Mouse (Mus musculus): ENCODE data around the gene H2al1k.
"Not testable (repeated sequence)": the region's sequence is repeated elsewhere in the genome, so short reads cannot be mapped to it uniquely, and the experiment has no call there.

Gene H2al1k

DNA sequence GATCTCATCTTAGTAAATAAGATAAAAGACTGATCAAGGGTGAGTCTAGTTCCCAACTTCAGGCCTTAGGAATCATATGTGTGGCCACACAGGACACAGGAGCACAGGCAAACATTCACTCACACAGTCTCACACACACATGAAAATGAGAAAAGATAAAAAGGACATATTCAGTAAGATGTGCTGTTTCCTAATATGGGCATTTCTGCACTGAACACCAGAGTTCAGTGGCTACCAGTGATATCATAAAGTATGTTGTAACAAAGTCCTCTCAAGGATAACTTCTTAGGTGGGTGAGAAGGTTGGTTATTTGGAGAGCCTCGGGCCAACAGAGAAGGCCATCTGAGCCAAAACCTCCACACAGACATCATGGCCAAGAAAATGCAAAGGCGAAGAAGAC lies at the start of gene H2al1k:
H2al1k (plus strand) TSS at position 301 of the 400 bp plus-strand sequence.
- DNase-seq = not testable (repeated sequence)

DNA sequence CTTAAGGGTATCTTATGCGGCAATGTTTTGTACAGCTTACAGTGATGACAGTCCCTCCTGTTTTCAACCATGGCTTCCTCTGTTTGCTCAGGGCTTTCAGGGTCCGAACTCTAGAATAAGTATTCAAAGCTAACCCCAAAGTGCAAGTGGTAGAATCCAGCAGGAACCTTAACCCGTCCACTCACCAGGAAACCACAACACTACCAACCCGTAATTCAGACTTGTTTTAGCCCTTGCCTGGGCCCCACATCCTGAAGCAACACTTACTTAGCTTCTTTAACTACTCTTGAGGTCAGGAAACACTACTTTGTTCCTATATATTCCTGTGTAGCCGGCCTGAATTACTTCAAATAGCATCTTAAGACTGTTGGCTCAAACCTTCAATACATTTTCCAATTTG lies 47.6 kb upstream of the H2al1k start:
- DNase-seq = no peak

DNA sequence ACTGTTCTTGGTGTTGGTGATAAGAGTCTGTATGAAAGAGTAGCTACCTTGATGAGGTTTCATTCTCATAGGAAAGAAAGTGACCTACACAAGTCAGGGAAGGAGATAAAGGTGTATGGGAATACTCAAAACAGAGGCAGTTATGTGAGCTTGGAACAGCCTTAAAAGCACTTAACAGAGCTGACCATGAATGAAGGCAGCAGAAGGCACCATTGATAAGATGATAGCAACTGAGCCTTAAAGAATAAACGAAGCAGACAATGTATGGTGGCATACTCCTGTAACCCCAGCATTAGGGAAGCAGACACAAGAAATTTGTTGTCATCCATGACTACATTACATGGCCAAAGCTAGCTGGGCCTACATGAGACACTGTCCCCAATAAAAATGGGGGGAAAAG lies 47.0 kb upstream of the H2al1k start:
- no peak for DNase-seq

GRCm38 (mm10) chrX:9316457-9316856 lies 34.0 kb upstream of the H2al1k start:
- DNase-seq = not testable (repeated sequence)

DNA sequence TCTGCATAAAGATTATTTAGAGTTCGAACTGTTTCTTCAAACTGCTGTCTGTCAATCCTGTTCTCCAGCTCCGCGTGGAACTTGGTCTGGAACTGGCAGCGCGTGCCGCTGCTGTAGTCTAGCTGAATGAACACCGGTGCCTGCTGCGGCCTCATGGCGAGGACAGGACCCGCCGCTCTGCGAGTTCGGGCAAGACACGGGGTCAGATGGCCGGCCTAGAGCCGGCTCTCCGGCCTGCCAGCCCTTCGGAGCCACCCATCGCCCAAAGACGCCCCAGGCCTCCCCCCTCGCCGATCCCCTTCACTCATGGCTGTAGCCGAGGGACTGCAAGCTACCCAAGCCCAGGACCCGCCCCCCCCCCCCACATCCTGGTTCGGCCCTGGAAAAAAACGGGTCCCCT lies 22.5 kb upstream of the H2al1k start:
- not testable (repeated sequence) for DNase-seq

DNA sequence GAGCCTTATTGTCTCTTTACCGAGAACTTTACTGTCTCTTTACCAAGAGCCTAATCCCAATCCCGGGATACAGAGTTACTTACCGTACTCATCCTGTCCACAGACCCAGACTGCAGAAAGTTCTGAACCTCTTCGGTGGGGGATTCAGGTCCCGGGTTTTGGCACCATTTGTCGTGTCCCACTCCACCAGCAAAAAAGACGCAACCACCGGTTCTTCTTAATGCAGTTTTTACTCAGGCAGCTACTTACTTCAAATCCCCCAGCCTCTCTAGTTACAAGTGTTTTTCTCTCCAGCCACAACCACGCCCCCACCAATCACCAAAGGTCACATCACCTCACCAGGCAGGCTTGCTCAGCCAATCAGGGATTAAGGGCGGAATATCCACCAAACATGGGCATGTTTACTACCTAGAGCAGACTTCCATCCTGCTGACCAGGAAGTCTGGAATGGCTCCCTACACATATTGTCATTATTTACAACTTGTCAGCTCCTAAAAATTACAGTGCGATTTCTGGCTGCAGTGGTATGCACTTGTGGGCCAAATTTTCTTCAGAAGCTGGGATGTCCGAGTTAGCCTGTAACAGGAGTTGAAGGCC lies 18.0 kb upstream of the H2al1k start:
- DNase-seq = not testable (repeated sequence)

DNA sequence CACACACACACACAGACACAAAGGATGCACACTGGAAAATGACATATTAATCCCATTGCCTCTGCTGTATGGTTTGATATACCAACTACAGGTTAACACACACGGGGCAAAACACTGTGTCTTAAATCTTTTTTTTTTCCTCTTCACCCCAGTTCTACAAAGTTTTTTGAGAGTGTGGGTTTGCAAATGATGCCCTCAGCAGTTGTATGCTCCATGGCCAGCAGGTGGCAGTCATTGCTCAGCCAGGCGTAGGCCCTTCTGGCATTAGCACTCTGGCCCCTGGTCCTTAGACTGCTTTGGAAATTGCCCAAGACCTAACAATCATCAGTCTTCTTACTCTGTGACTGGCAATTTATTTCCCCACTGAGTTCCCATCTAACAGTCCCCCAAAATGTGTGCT lies 17.4 kb upstream of the H2al1k start:
- DNase-seq = peak; percentile 48

DNA sequence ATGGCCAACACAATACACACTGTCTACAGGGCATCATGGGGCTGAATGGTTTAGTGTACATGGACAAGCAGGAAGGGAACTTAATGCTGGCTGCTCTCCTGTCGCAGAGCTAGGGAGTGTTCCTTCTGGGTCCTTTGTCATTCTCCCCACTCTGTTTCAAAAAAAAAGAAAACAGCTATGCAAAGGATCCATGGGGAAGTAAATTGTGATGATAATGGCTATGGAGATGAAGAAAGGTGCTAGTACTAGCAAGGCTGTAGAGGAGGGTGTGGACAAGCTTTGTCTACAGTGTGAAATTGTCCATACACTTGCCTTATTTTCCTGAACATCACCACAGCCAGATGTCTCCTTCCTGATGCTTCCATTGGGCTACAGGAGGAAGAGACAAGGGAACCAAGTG lies 15.4 kb upstream of the H2al1k start:
- DNase-seq = not testable (repeated sequence)

- not testable (repeated sequence) for DNase-seq
Observed at GRCm38 (mm10) chrX:9374012-9374411, 23.6 kb downstream of the H2al1k start.

GRCm38 (mm10) chrX:9375927-9376326 lies 25.5 kb downstream of the H2al1k start:
- not testable (repeated sequence) for DNase-seq

Measured in cerebellum, adult 8-10 months (tissue).